Mouse (Mus musculus): ENCODE measurements at regions not wholly inside any gene's neighbourhood (a gene's known extent, or its start where the extent isn't known, plus 50 kb on each side); places are given as distances from the start of the nearest gene placed in this dataset.

DNA sequence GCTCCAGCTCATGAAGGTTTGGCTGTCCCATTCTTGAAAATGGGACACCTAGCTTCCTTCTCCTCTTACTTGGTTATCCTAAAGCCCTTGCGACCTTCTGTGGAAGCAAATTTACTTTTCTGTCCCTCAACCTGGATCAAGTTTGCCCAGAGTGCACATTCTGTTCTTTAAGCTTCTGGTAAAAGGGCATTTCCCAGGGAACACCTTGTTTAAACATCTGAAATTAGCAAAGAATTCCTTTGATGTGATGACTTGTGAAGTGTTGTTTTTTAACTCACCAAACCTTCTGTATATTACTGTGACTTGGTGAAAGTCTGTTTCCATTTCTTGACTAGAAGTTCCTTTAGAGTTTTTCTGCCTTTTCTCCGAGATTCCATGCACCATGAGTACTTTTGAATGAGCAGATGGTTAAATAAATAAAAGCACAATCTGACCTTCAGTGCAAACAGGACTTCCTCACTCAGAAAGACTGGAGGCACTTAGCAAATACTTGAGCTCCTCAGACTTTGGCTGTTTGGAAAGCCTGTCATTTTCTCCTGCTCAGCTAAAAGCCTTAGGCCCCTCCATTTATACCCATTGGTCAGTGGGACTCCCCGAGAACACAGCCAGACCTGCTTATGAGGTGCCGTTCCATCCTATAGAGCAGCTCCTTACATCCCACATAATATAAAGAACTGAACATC is 69.3 kb upstream of the Rprm start:
- no peak for DNase-seq (ENCODE audit: low read depth)

GRCm38 (mm10) chr2:54158689-54159630 is 73.6 kb upstream of the Rprm start:
- peak; percentile 33 for DNase-seq (ENCODE audit: low read depth)
- TF ChIP-seq CTCF (IDR thresholded peaks at IDR 0.05; ENCODE audit: borderline replicate concordance, extremely low read depth, insufficient read depth, insufficient read length) = no peak
- no peak for TF ChIP-seq POLR2A (IDR thresholded peaks at IDR 0.05; ENCODE audit: borderline replicate concordance, extremely low read depth, insufficient read depth, insufficient read length, poor library complexity, severe bottlenecking)

More for the DNA sequence above, 69.3 kb upstream of the Rprm start:
- TF ChIP-seq POLR2A (IDR thresholded peaks at IDR 0.05; ENCODE audit: borderline replicate concordance, extremely low read depth, insufficient read depth, insufficient read length, poor library complexity, severe bottlenecking) (no peak), CTCF (IDR thresholded peaks at IDR 0.05; ENCODE audit: borderline replicate concordance, extremely low read depth, insufficient read depth, insufficient read length) (no peak)

- peak; percentile 17 for DNase-seq (ENCODE audit: low read depth)
- TF ChIP-seq POLR2A (IDR thresholded peaks at IDR 0.05; ENCODE audit: borderline replicate concordance, extremely low read depth, insufficient read depth, insufficient read length, poor library complexity, severe bottlenecking) (no peak), CTCF (IDR thresholded peaks at IDR 0.05; ENCODE audit: borderline replicate concordance, extremely low read depth, insufficient read depth, insufficient read length) (no peak)
Measured at GRCm38 (mm10) chr2:54177549-54177948, 92.2 kb upstream of the Rprm start.

DNA sequence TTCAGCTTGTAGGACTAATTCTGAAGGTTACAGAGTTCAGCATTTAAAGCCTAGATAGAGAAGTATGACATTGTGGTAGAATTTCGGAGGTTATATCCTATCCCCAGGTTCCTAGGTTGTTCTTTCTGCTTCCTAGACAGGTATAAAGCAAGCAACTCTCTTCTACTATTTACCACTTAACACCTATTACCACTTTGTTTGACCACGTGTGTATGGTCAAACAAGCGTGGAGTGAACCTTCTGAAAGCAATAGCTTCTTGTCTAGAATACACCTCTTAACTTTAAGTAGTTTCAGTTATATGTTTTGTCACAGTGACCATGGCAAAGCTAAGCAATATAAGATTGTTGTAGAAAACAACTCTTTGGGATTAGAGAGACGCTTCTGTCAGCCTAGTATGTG is 105.5 kb upstream of the Rprm start:
- no peak for TF ChIP-seq POLR2A (IDR thresholded peaks at IDR 0.05; ENCODE audit: borderline replicate concordance, extremely low read depth, insufficient read depth, insufficient read length, poor library complexity, severe bottlenecking)
- no peak for TF ChIP-seq CTCF (IDR thresholded peaks at IDR 0.05; ENCODE audit: borderline replicate concordance, extremely low read depth, insufficient read depth, insufficient read length)
- DNase-seq (ENCODE audit: low read depth) = no peak

GRCm38 (mm10) chr2:54198343-54198742 is 113.0 kb upstream of the Rprm start:
- no peak for DNase-seq (ENCODE audit: low read depth)
- no peak for TF ChIP-seq POLR2A (IDR thresholded peaks at IDR 0.05; ENCODE audit: borderline replicate concordance, extremely low read depth, insufficient read depth, insufficient read length, poor library complexity, severe bottlenecking)
- TF ChIP-seq CTCF (IDR thresholded peaks at IDR 0.05; ENCODE audit: borderline replicate concordance, extremely low read depth, insufficient read depth, insufficient read length) = no peak

- DNase-seq (ENCODE audit: low read depth) = no peak
- TF ChIP-seq POLR2A (IDR thresholded peaks at IDR 0.05; ENCODE audit: borderline replicate concordance, extremely low read depth, insufficient read depth, insufficient read length, poor library complexity, severe bottlenecking) (no peak), CTCF (IDR thresholded peaks at IDR 0.05; ENCODE audit: borderline replicate concordance, extremely low read depth, insufficient read depth, insufficient read length) (no peak)
Measured at GRCm38 (mm10) chr2:54215597-54215996, 130.2 kb upstream of the Rprm start.

- no peak for DNase-seq (ENCODE audit: low read depth)
- TF ChIP-seq CTCF (IDR thresholded peaks at IDR 0.05; ENCODE audit: borderline replicate concordance, extremely low read depth, insufficient read depth, insufficient read length) = no peak
- no peak for TF ChIP-seq POLR2A (IDR thresholded peaks at IDR 0.05; ENCODE audit: borderline replicate concordance, extremely low read depth, insufficient read depth, insufficient read length, poor library complexity, severe bottlenecking)
Measured at GRCm38 (mm10) chr2:54228613-54229012, 143.3 kb upstream of the Rprm start.

DNA sequence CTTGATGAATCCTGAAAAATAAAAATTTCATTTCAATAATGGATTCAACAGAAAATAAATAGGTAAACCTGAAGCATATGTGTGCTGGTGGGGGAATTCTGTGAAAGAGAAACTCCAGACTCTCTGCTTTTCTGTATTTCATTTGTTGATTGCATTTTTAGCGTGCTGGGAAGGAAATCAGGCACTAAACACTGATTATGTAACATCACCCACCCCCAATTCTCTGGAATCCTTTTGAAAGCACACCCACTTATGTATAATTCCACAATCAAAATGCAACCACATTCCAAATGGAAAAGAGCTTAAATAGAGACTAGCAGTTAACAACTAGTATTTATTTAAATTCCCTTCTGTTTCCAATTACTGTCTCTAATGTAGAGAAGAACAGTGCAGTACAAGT is 143.7 kb upstream of the Rprm start:
- DNase-seq (ENCODE audit: low read depth) = peak; percentile 18
- TF ChIP-seq POLR2A (IDR thresholded peaks at IDR 0.05; ENCODE audit: borderline replicate concordance, extremely low read depth, insufficient read depth, insufficient read length, poor library complexity, severe bottlenecking) (no peak), CTCF (IDR thresholded peaks at IDR 0.05; ENCODE audit: borderline replicate concordance, extremely low read depth, insufficient read depth, insufficient read length) (no peak)

- no peak for DNase-seq (ENCODE audit: low read depth)
- TF ChIP-seq POLR2A (IDR thresholded peaks at IDR 0.05; ENCODE audit: borderline replicate concordance, extremely low read depth, insufficient read depth, insufficient read length, poor library complexity, severe bottlenecking) = no peak
- TF ChIP-seq CTCF (IDR thresholded peaks at IDR 0.05; ENCODE audit: borderline replicate concordance, extremely low read depth, insufficient read depth, insufficient read length) = no peak
Measured at GRCm38 (mm10) chr2:54236760-54237159, 151.4 kb upstream of the Rprm start.

DNA sequence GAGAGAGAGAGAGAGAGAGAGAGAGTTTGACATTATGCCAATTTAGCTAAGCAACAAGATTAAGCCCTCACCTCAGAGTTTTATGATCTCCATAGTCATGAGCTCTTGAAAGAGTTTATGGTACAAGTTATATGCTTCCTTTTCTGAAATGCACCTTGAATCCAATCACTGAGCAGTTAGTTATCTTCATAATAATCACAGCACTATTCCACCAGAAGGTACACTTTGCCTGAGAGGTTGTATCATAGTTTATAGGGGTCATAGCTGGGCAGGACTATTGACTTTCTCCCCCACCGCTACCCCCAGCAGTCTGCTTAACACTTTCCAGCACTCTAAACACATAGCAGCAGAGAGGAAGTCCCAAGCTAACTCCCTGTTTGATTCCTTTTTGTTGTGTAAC is 151.8 kb upstream of the Rprm start:
- no peak for DNase-seq (ENCODE audit: low read depth)
- TF ChIP-seq CTCF (IDR thresholded peaks at IDR 0.05; ENCODE audit: borderline replicate concordance, extremely low read depth, insufficient read depth, insufficient read length) = no peak
- TF ChIP-seq POLR2A (IDR thresholded peaks at IDR 0.05; ENCODE audit: borderline replicate concordance, extremely low read depth, insufficient read depth, insufficient read length, poor library complexity, severe bottlenecking) = no peak

- DNase-seq (ENCODE audit: low read depth) = peak; percentile 93
Measured at GRCm38 (mm10) chr2:54264773-54265452, 171.2 kb upstream of the Galnt13 start.

More at GRCm38 (mm10) chr2:54264773-54265452, 171.2 kb upstream of the Galnt13 start:
- no peak for TF ChIP-seq POLR2A (IDR thresholded peaks at IDR 0.05; ENCODE audit: borderline replicate concordance, extremely low read depth, insufficient read depth, insufficient read length, poor library complexity, severe bottlenecking)
